Mouse (Mus musculus) activated CD4-positive, CD25-positive, alpha-beta regulatory T cell, adult 4 months (primary cell): ENCODE measurements around the gene Vmn2r71. TPM values are rescaled to one million over a fixed set of nuclear protein-coding genes. Genes with fewer than 3 reads are reported as not detected.

Experiments used
- ATAC-seq: one replicate; pipeline ENCODE4 v1.8.0; 2017
- polyA plus RNA-seq, 2 experiments: library from polyadenylated mRNA; unstranded; fragments of 100-300 nt; shearing (Covaris generic); gene quantifications; one replicate each; pipeline ENCODE4 v1.2.1; 2017

The Vmn2r71 gene
- not detected for polyA plus RNA-seq

DNA sequence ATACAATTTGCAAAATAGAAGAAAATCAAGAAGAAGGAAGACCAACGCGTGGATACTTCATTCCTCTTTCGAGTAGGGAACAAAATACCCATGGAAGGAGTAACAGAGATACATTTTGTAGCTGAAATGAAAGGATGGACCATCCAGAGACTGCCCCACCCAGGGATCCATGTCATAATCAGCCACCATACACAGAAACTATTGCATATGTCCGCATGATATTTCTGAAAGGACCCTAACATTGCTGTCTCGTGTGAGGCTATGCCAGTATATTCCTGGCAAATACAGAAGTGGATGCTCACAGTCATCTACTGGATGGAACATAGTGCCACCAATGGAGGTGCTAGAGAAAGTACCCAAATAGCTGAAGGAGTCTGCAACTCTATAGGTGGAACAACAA is at the start of gene Vmn2r71:
Gene Vmn2r71 (plus strand): TSS at position 301 of the 400 bp plus-strand sequence.
- no peak for ATAC-seq

DNA sequence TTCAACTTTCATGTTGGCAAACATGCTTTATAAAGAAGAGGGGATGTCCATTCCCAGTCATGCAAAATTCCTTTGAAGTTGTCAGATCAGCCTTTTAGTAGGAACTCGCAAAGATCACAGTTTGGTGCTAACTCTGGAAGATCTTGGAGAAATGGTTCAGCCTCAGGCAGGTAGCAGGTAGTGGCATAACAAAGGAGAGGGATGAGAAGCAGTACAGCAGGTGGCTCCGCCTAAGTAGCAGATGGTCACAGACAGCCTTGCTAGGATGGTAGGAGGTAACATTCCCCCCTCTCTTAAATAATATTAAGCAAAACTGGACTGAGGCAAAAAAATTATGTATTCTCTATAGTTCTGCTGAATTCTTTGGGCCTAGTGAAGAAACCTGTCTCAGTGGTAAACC is 20.8 kb upstream of the Vmn2r71 start:
- no peak for ATAC-seq

DNA sequence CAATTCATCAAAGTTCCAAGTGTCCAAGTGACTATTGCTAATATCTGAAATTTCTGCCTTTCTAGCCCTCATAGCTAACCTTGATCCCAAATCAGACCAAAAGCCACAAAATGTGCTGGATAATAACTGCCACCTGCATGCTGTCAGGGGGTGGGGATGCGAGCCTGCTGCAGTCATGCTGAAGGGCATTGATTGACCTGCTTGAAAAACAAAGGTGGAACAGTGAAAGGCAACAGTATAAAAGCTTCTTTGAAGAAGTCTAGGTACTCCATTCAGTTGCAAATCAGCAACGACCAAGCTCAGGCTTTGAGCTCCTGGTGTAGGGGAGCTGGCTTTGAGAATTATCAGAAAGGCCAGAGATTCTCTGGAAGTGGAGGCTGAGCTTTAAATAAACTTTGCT is 19.8 kb upstream of the Vmn2r71 start:
- no peak for ATAC-seq

DNA sequence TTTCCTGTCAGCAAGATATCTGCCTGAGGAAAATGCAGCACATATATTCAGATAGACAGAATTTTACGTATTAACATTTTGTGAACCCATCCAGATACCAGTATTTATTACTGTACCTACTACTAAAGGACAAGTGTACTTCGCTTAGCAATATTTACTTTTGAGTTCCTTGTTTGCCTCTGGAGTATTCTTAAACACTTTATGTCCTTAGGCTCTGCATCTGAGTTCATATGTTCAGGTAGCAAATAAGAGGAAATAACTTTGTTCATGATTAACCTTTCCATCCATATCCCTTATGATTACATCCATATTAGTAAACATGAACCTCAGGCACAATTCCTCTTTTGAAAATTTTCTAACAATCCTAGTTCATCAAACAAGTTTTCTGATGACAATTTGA is 6.2 kb downstream of the Vmn2r71 start, which contains the start of gene Vmn2r70:
Gene Vmn2r70 (minus strand): TSS at position 101 of the 400 bp plus-strand sequence.
- ATAC-seq = no peak

Other genes with a start within 250 kb of the Vmn2r71 start
- gene Vmn2r69, start 147.2 kb upstream of the Vmn2r71 start, polyA plus RNA-seq = under 1 TPM in 1 of 2 experiments, not detected in 1; 0.04 TPM
- gene Vmn2r70, start 6.1 kb downstream of the Vmn2r71 start, polyA plus RNA-seq = under 1 TPM in 1 of 2 experiments, not detected in 1; 0.08 TPM
- not detected for gene Vmn2r72, start 192.0 kb downstream of the Vmn2r71 start, polyA plus RNA-seq